Mouse (Mus musculus) v-Abl transformed pro-B cells (cell line): Measurements from ENCODE around the gene Ghdc.

Experiments used
- in situ Hi-C, 2 experiments: fragments of 400-800 bp; cut with MboI; formaldehyde crosslinking; loops; one replicate each; pipeline ENCODE4 v1.15.1; 2025; ENCODE audit not compliant: unreplicated experiment in 2 of 2

The Ghdc gene

GRCm38 (mm10) chr11:100784286-100784685 is 13.5 kb upstream of the Ghdc start:
- in situ Hi-C loops = no loop called here

- in situ Hi-C loops = no loop called here
Measured at GRCm38 (mm10) chr11:100782568-100782967, 11.8 kb upstream of the Ghdc start.

- in situ Hi-C loops = no loop called here
Measured at GRCm38 (mm10) chr11:100781763-100782475, 11.2 kb upstream of the Ghdc start.

- in situ Hi-C loops = no loop called here
Measured at GRCm38 (mm10) chr11:100780247-100780646, 9.5 kb upstream of the Ghdc start.

- in situ Hi-C loops = no loop called here
Measured at GRCm38 (mm10) chr11:100778069-100778468, 7.3 kb upstream of the Ghdc start.

GRCm38 (mm10) chr11:100775921-100776320 is 5.2 kb upstream of the Ghdc start:
- in situ Hi-C loops = no loop called here

GRCm38 (mm10) chr11:100774261-100774660 is 3.5 kb upstream of the Ghdc start:
- in situ Hi-C loops = loop anchor here in 1 of 2 experiments (25.0 kb wide), 1 partner anchor 88 kb away; the partner anchor contains the start of genes Stat5a and Stat5b

GRCm38 (mm10) chr11:100769980-100770379 is 777 bp downstream of the Ghdc start:
- in situ Hi-C loops = loop anchor here in 1 of 2 experiments (25.0 kb wide), 1 partner anchor 92 kb away; the partner anchor contains the start of genes Stat5a and Stat5b

GRCm38 (mm10) chr11:100767871-100768270 is 2.9 kb downstream of the Ghdc start:
- in situ Hi-C loops = loop anchor here in 1 of 2 experiments (25.0 kb wide), 1 partner anchor 94 kb away; the partner anchor contains the start of genes Stat5a and Stat5b

GRCm38 (mm10) chr11:100766726-100767125 is 4.0 kb downstream of the Ghdc start:
- in situ Hi-C loops = loop anchor here in 1 of 2 experiments (25.0 kb wide), 1 partner anchor 96 kb away; the partner anchor contains the start of genes Stat5a and Stat5b

GRCm38 (mm10) chr11:100762831-100763230 is 7.9 kb downstream of the Ghdc start, which contains the start of gene Hcrt:
Gene Hcrt (minus strand): TSS chr11:100762931.
- in situ Hi-C loops = loop anchor here in 1 of 2 experiments (5.0 to 25.0 kb wide), 2 partner anchors 46 to 99 kb away; partner anchors contain the start of genes Stat5a and Stat5b

GRCm38 (mm10) chr11:100761547-100762045 is 9.2 kb downstream of the Ghdc start:
- in situ Hi-C loops = loop anchor here in 1 of 2 experiments (5.0 to 25.0 kb wide), 2 partner anchors 44 to 101 kb away; partner anchors contain the start of genes Stat5a and Stat5b

- in situ Hi-C loops = loop anchor here in 1 of 2 experiments (5.0 to 25.0 kb wide), 2 partner anchors 42 to 103 kb away; partner anchors contain the start of genes Stat5a and Stat5b
Measured at GRCm38 (mm10) chr11:100759611-100760233, 11.0 kb downstream of the Ghdc start, which contains the start of gene Kcnh4. Gene Kcnh4 (minus strand): TSS chr11:100759942.

GRCm38 (mm10) chr11:100758707-100759610 is 11.8 kb downstream of the Ghdc start:
- in situ Hi-C loops = loop anchor here in 1 of 2 experiments (25.0 kb wide), 1 partner anchor 103 kb away; the partner anchor contains the start of genes Stat5a and Stat5b

- in situ Hi-C loops = loop anchor here in 1 of 2 experiments (25.0 kb wide), 1 partner anchor 105 kb away; the partner anchor contains the start of genes Stat5a and Stat5b
Measured at GRCm38 (mm10) chr11:100757566-100757965, 13.2 kb downstream of the Ghdc start.

- in situ Hi-C loops = loop anchor here in 1 of 2 experiments (25.0 kb wide), 1 partner anchor 106 kb away; the partner anchor contains the start of genes Stat5a and Stat5b
Measured at GRCm38 (mm10) chr11:100756476-100756875, 14.3 kb downstream of the Ghdc start.

GRCm38 (mm10) chr11:100754693-100755057 is 16.1 kb downstream of the Ghdc start:
- in situ Hi-C loops = loop anchor here (5.0 to 25.0 kb wide), 2 partner anchors 37 to 108 kb away; partner anchors contain the start of genes Stat5a (in 1 of the 2) and Stat5b (in 1 of the 2)

GRCm38 (mm10) chr11:100754021-100754692 is 16.6 kb downstream of the Ghdc start:
- in situ Hi-C loops = loop anchor here (5.0 to 25.0 kb wide), 2 partner anchors 37 to 108 kb away; partner anchors contain the start of genes Stat5a (in 1 of the 2) and Stat5b (in 1 of the 2)

GRCm38 (mm10) chr11:100752294-100752693 is 18.5 kb downstream of the Ghdc start:
- in situ Hi-C loops = loop anchor here (5.0 to 25.0 kb wide), 2 partner anchors 35 to 110 kb away; partner anchors contain the start of genes Stat5a (in 1 of the 2) and Stat5b (in 1 of the 2)
